8 mouse cellular contexts compared by ENCODE assay signal in genomic region chr14:76657375-76657774, GRCm38 (mm10).
DNase-seq lines count a peak whose midpoint lies in the region; ATAC-seq and TF ChIP-seq lines count a peak whose summit lies in the region.

No protein-coding gene starts in this region.

- TF ChIP-seq CTCF in lung, postnatal 0 days (IDR thresholded peaks at IDR 0.05): no peak

- no peak overlapping the region for H3K9ac ChIP-seq in neural tube, embryonic 11.5 days (ENCODE audit: low read length)
- H3K9ac ChIP-seq in lung, postnatal 0 days (replicated peaks; ENCODE audit: low read depth): no peak overlapping the region
- H3K9ac ChIP-seq in kidney, embryonic 16.5 days (replicated peaks; ENCODE audit: low read length): no peak overlapping the region

- 64% methylated on average over 7 of the region's 7 CpGs for WGBS in neural tube, embryonic 11.5 days
- 42% methylated on average over 7 of the region's 7 CpGs for WGBS in lung, postnatal 0 days
- 78% methylated on average over 7 of the region's 7 CpGs for WGBS in kidney, embryonic 16.5 days

- TF ChIP-seq EP300 in lung, postnatal 0 days (IDR thresholded peaks at IDR 0.05): 0 out of 2 replicates have a peak, but pooled peaks have one; percentile 10

- H3K36me3 ChIP-seq in neural tube, embryonic 11.5 days (ENCODE audit: control insufficient read depth, insufficient read depth, low read length): no peaks in the 10 kb centered on the region
- no peaks in the 10 kb centered on the region for H3K36me3 ChIP-seq in lung, postnatal 0 days (ENCODE audit: insufficient read depth, low read length)
- H3K36me3 ChIP-seq in kidney, embryonic 16.5 days (ENCODE audit: insufficient read depth, low read length): no peaks in the 10 kb centered on the region

- no peak overlapping the region for H3K27ac ChIP-seq in neural tube, embryonic 11.5 days (ENCODE audit: low read depth, low read length)
- H3K27ac ChIP-seq in lung, postnatal 0 days (ENCODE audit: low read length): no peak overlapping the region
- H3K27ac ChIP-seq in kidney, embryonic 16.5 days (ENCODE audit: low read length): no peak overlapping the region

- H3K4me3 ChIP-seq in neural tube, embryonic 11.5 days (ENCODE audit: low read depth, low read length): no peak overlapping the region
- H3K4me3 ChIP-seq in lung, postnatal 0 days (ENCODE audit: low read depth, low read length): no peak overlapping the region
- no peak overlapping the region for H3K4me3 ChIP-seq in kidney, embryonic 16.5 days (ENCODE audit: low read length)

- peaks cover 3% of the 10 kb centered on the region; the same call in 1 of the 2 replicates for H3K4me1 ChIP-seq in neural tube, embryonic 11.5 days (ENCODE audit: control insufficient read depth, insufficient read depth, low read length)
- H3K4me1 ChIP-seq in lung, postnatal 0 days (ENCODE audit: insufficient read depth, low read depth, low read length): no peaks in the 10 kb centered on the region; the same call in 1 of the 2 replicates
- peaks cover 20% of the 10 kb centered on the region for H3K4me1 ChIP-seq in kidney, embryonic 16.5 days (ENCODE audit: insufficient read depth, low read length)

- H3K4me2 ChIP-seq in neural tube, embryonic 11.5 days (ENCODE audit: low read depth): no peak overlapping the region
- H3K4me2 ChIP-seq in lung, postnatal 0 days (replicated peaks; ENCODE audit: low read depth, low read length): no peak overlapping the region
- no peak overlapping the region for H3K4me2 ChIP-seq in kidney, embryonic 16.5 days (replicated peaks; ENCODE audit: low read depth, low read length)

- peak; percentile 41 to 74 for DNase-seq in adrenal gland, adult (ENCODE audit: inconsistent age in 2 of 2, low spot score in 1 of 2)
- no peak for DNase-seq in adrenal gland, postnatal 4 days (ENCODE audit: low spot score in 2 of 2)
- DNase-seq in neural tube, embryonic 11.5 days (ENCODE audit: low spot score): peak; percentile 21
- DNase-seq in neural tube, embryonic 10.5 days (ENCODE audit: extremely low spot score, low spot score): no peak
- peak; percentile 61 for DNase-seq in lung, postnatal 0 days (ENCODE audit: low spot score)
- no peak for DNase-seq in liver
- no peak for DNase-seq in urinary bladder, postnatal 25 days (ENCODE audit: low spot score)

- no peaks in the 10 kb centered on the region for H3K9me3 ChIP-seq in neural tube, embryonic 11.5 days (ENCODE audit: control insufficient read depth, low read length)
- H3K9me3 ChIP-seq in lung, postnatal 0 days (ENCODE audit: low read length): no peaks in the 10 kb centered on the region
- no peaks in the 10 kb centered on the region; the same call in 1 of the 2 replicates for H3K9me3 ChIP-seq in kidney, embryonic 16.5 days (ENCODE audit: low read length)

- no peak for ATAC-seq in neural tube, embryonic 11.5 days (ENCODE audit: insufficient read depth, low FRiP score, low TSS enrichment)
- peak; percentile 27; the same call in 1 of the 2 replicates for ATAC-seq in lung, postnatal 0 days
- no peak for ATAC-seq in kidney, embryonic 16.5 days (ENCODE audit: low FRiP score, low TSS enrichment)

- H3K27me3 ChIP-seq in neural tube, embryonic 11.5 days (ENCODE audit: control insufficient read depth, insufficient read depth, low read length): no peaks in the 10 kb centered on the region
- no peaks in the 10 kb centered on the region for H3K27me3 ChIP-seq in lung, postnatal 0 days (replicated peaks; ENCODE audit: insufficient read depth, low read length)
- no peaks in the 10 kb centered on the region for H3K27me3 ChIP-seq in kidney, embryonic 16.5 days (ENCODE audit: insufficient read depth, low read length)

Comparison
In these comparisons a context has a peak if more than half of its experiments do, and no peak if none do; other contexts are left out.
1. DNase-seq: peak in adrenal gland, adult (2 of 2), neural tube, embryonic 11.5 days (single experiment) and lung, postnatal 0 days (single experiment); none in adrenal gland, postnatal 4 days (0 of 2), neural tube, embryonic 10.5 days (single experiment), liver (single experiment) and urinary bladder, postnatal 25 days (single experiment).